Mouse (Mus musculus): ENCODE results near the gene Ppip5k2. TPM values are rescaled to one million over a fixed set of nuclear protein-coding genes. Genes with fewer than 3 reads are reported as not detected.

Gene Ppip5k2
- polyA plus RNA-seq (2012; rRNA removed), result 3.0 and 4.3 TPM in 2 replicates

GRCm38 (mm10) chr1:97769904-97770753 lies at the start of gene Ppip5k2, which contains the start of gene Gin1:
Ppip5k2 (minus strand) TSS chr1:97770411.
Gin1 (plus strand) TSS chr1:97770172.
- under 1% methylated on average over 66 of the region's 66 CpGs for WGBS
- 0 out of 2 replicates have a peak, but pooled peaks have one; percentile 20 for TF ChIP-seq CTCF (IDR thresholded peaks at IDR 0.05; ENCODE audit: insufficient read depth, low read length)
- peak; percentile 77; the same call in 1 of the 2 replicates for TF ChIP-seq POLR2A (IDR thresholded peaks at IDR 0.05; ENCODE audit: borderline replicate concordance, extremely low read depth, low read depth, low read length)
- DNase-seq, result peak; percentile 92

DNA sequence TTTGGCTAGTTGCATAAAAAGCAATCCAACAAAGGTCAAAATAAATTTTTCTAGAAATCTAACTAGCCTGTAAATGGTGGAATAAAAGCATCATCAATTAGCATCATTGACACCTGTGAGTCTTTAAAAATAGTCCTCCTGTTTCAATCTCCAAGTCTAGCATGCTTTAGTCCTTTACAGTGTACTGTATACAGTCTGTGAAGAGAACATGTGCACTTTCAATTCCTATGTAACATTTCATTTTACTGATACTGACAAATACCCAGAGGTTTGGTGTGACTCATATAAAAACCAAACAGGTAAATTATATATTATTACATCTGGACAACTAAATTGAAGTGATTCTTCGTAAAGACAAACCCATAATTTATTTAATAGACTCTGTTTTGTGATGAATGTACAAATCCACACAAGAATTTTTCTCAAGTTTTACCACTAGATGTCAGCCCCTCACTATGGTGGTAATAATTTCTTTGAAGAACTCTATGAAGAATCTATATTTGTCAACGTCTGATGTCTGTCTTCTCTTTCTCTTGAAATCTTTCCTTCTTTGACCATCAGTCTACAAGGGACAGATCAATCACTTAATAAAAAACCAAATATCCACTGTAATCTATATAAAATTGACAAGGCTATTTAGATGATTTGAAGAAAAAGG lies 39.2 kb upstream of the Ppip5k2 start:
- WGBS, result 21% methylated on average over 2 of the region's 2 CpGs
- no peak for TF ChIP-seq POLR2A (IDR thresholded peaks at IDR 0.05; ENCODE audit: borderline replicate concordance, extremely low read depth, low read depth, low read length)
- TF ChIP-seq CTCF (IDR thresholded peaks at IDR 0.05; ENCODE audit: insufficient read depth, low read length), result peak; percentile 33; the same call in 1 of the 2 replicates
- Histone ChIP-seq H3K4me1 (ENCODE audit: control insufficient read depth, insufficient read depth, low read length) (no peaks in the 10 kb centered on the region), H3K4me3 (replicated peaks; ENCODE audit: extremely low read depth, low read depth, low read length) (no peak overlapping the region)
- no peak for DNase-seq

More at GRCm38 (mm10) chr1:97769904-97770753, at the start of gene Ppip5k2, which contains the start of gene Gin1:
- peak within 1 kb of the TSS; percentile 96 for H3K4me3 ChIP-seq (replicated peaks; ENCODE audit: extremely low read depth, low read depth, low read length)
- H3K4me1 ChIP-seq (ENCODE audit: control insufficient read depth, insufficient read depth, low read length), result no peaks in the 10 kb centered on the region; the same call in 1 of the 2 replicates

GRCm38 (mm10) chr1:97804520-97804919 lies 34.3 kb upstream of the Ppip5k2 start:
- no peak for TF ChIP-seq CTCF (IDR thresholded peaks at IDR 0.05; ENCODE audit: insufficient read depth, low read length)
- TF ChIP-seq POLR2A (IDR thresholded peaks at IDR 0.05; ENCODE audit: borderline replicate concordance, extremely low read depth, low read depth, low read length), result no peak
- Histone ChIP-seq H3K4me1 (ENCODE audit: control insufficient read depth, insufficient read depth, low read length) (no peaks in the 10 kb centered on the region), H3K4me3 (replicated peaks; ENCODE audit: extremely low read depth, low read depth, low read length) (no peak overlapping the region)
- no peak for DNase-seq

GRCm38 (mm10) chr1:97802207-97802902 lies 32.1 kb upstream of the Ppip5k2 start:
- Histone ChIP-seq H3K4me3 (replicated peaks; ENCODE audit: extremely low read depth, low read depth, low read length) (no peak overlapping the region), H3K4me1 (ENCODE audit: control insufficient read depth, insufficient read depth, low read length) (no peaks in the 10 kb centered on the region)
- WGBS, result 23% methylated on average over 4 of the region's 4 CpGs
- TF ChIP-seq CTCF (IDR thresholded peaks at IDR 0.05; ENCODE audit: insufficient read depth, low read length), result no peak
- no peak for TF ChIP-seq POLR2A (IDR thresholded peaks at IDR 0.05; ENCODE audit: borderline replicate concordance, extremely low read depth, low read depth, low read length)
- no peak for DNase-seq

DNA sequence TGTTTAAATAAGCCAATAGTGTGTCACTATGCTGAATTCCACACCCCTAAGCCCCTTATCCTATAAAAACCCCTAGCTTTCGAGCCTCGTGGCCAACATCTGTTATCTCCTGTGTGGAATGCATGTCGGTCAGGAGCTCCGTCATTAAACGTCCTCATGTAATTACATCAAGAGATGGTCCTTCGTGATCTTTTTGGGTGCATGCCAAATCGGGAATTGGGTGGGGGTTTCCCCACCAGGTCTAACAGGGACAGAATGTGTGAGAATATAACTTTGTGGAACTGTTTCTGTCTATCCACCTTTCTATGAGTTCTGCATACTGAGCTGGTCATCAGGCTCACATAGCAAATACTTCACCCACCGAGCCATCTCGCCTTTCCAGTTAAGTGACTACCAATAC lies 25.7 kb upstream of the Ppip5k2 start:
- TF ChIP-seq CTCF (IDR thresholded peaks at IDR 0.05; ENCODE audit: insufficient read depth, low read length), result no peak
- no peak for TF ChIP-seq POLR2A (IDR thresholded peaks at IDR 0.05; ENCODE audit: borderline replicate concordance, extremely low read depth, low read depth, low read length)
- 59% methylated on average over 9 of the region's 9 CpGs for WGBS
- Histone ChIP-seq H3K4me1 (ENCODE audit: control insufficient read depth, insufficient read depth, low read length) (no peaks in the 10 kb centered on the region), H3K4me3 (replicated peaks; ENCODE audit: extremely low read depth, low read depth, low read length) (no peak overlapping the region)
- no peak for DNase-seq

GRCm38 (mm10) chr1:97794110-97794509 lies 23.9 kb upstream of the Ppip5k2 start:
- no peak for DNase-seq
- no peak overlapping the region for H3K4me3 ChIP-seq (replicated peaks; ENCODE audit: extremely low read depth, low read depth, low read length)
- TF ChIP-seq CTCF (IDR thresholded peaks at IDR 0.05; ENCODE audit: insufficient read depth, low read length) (no peak), POLR2A (IDR thresholded peaks at IDR 0.05; ENCODE audit: borderline replicate concordance, extremely low read depth, low read depth, low read length) (no peak)
- WGBS, result 87% methylated on average over 3 of the region's 3 CpGs
- no peaks in the 10 kb centered on the region for H3K4me1 ChIP-seq (ENCODE audit: control insufficient read depth, insufficient read depth, low read length)

DNA sequence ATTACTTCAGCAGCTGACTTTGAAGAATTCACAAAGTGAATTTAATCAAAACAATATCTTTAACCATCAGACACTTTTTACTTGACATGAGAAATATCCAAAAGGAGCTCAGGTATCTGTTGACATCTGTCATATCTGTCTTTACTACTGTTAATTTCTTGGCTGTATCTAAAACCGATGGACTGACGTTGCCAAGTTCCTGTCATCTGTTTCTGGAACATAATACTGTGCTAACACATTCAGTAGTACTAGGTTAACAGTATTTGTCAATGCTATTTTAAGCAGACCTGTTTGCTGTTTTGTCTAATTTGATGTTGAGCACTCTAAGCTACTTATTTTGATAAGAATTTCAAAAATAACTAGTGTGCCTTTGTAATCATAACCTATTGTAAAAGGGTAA lies 18.3 kb upstream of the Ppip5k2 start:
- no peak overlapping the region for H3K4me3 ChIP-seq (replicated peaks; ENCODE audit: extremely low read depth, low read depth, low read length)
- no peaks in the 10 kb centered on the region for H3K4me1 ChIP-seq (ENCODE audit: control insufficient read depth, insufficient read depth, low read length)
- TF ChIP-seq POLR2A (IDR thresholded peaks at IDR 0.05; ENCODE audit: borderline replicate concordance, extremely low read depth, low read depth, low read length), result no peak
- TF ChIP-seq CTCF (IDR thresholded peaks at IDR 0.05; ENCODE audit: insufficient read depth, low read length), result no peak
- 79% methylated on average over 2 of the region's 2 CpGs for WGBS
- no peak for DNase-seq

- DNase-seq, result no peak
- H3K4me3 ChIP-seq (replicated peaks; ENCODE audit: extremely low read depth, low read depth, low read length), result no peak overlapping the region
- TF ChIP-seq CTCF (IDR thresholded peaks at IDR 0.05; ENCODE audit: insufficient read depth, low read length) (no peak), POLR2A (IDR thresholded peaks at IDR 0.05; ENCODE audit: borderline replicate concordance, extremely low read depth, low read depth, low read length) (no peak)
- 74% methylated on average over 3 of the region's 3 CpGs for WGBS
- no peaks in the 10 kb centered on the region for H3K4me1 ChIP-seq (ENCODE audit: control insufficient read depth, insufficient read depth, low read length)
These were observed 17.5 kb upstream of the Ppip5k2 start for GRCm38 (mm10) chr1:97787674-97788073.

All from lung, adult 2 months (tissue).